Mouse (Mus musculus) megakaryocyte, adult 5-6 weeks (primary cell): ENCODE measurements around the gene Prr15l. TPM values are rescaled to one million over a fixed set of nuclear protein-coding genes. Genes with fewer than 3 reads are reported as not detected.

ENCODE experiments used
- ATAC-seq: 2 replicates; pipeline ENCODE4 v1.8.0; 2016; ENCODE audit warnings: mild to moderate bottlenecking, inconsistent platforms; ENCODE audit not compliant: poor library complexity, severe bottlenecking
- total RNA-seq, 2 experiments: library from RNA; stranded (forward) in 1 of 2; stranded (reverse) in 1 of 2; fragments of 153-499, 151-499 nt in 1 of 2; fragments of 221-1000, 200-1000 nt in 1 of 2; gene quantifications; 2 replicates each; pipeline versions ENCODE4 v1.2.3 to v1.2.4; 2015 to 2017

Gene Prr15l
- total RNA-seq, 2 experiments from 2014 or later = 0.29 TPM; not detected in 1

GRCm38 (mm10) chr11:96975511-96976378 lies 47.8 kb downstream of the Prr15l start:
- no peak for ATAC-seq

- ATAC-seq = no peak
These were observed 48.4 kb downstream of the Prr15l start for GRCm38 (mm10) chr11:96976379-96976687.

- ATAC-seq = peak; percentile 34
These were observed 49.1 kb downstream of the Prr15l start for GRCm38 (mm10) chr11:96976911-96977591.

DNA sequence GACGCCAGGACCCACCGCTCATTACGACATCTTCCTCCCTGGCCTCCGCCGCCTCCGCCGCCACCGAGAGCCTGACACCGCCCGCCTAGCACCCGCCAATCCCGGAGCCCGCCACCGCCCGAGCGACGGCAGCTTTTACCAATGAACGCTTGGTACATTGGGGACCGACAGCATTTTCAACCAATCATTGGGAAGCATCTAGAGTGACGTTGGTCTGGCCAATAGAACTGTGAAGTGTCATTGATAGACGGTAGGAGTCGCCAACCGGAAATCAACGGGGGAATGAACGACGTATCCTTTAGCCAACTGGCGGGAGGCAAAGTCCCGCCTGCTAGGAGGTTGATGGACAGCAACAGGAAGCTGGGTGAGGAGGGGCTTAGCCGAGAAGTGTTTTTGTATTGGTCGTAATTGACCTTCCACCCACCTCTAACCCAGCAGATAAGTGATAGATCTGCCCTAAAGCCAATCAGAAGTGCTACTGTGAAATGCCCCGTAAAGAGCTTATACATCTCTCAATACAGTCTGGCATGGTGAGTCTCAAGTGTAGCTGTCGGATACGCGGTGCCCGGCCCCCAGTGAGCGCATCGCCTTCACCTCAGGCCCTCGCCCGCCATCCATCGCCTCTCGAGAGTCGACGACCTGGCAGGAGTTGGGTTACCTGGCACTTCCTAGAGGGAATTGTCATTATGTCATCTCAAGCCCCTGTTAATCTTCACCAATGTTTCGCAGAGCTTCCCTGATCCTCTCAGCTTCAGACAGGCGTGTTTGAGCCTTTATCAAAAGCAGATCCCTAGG lies 49.9 kb downstream of the Prr15l start:
- ATAC-seq = peak; percentile 83

- no peak for ATAC-seq
These were observed 50.7 kb downstream of the Prr15l start for GRCm38 (mm10) chr11:96978401-96979246.

- no peak for ATAC-seq
These were observed 51.4 kb downstream of the Prr15l start for GRCm38 (mm10) chr11:96979329-96979728.

- ATAC-seq = no peak
These were observed 52.1 kb downstream of the Prr15l start for GRCm38 (mm10) chr11:96980021-96980420.

GRCm38 (mm10) chr11:96981461-96981860 lies 53.6 kb downstream of the Prr15l start:
- no peak for ATAC-seq

DNA sequence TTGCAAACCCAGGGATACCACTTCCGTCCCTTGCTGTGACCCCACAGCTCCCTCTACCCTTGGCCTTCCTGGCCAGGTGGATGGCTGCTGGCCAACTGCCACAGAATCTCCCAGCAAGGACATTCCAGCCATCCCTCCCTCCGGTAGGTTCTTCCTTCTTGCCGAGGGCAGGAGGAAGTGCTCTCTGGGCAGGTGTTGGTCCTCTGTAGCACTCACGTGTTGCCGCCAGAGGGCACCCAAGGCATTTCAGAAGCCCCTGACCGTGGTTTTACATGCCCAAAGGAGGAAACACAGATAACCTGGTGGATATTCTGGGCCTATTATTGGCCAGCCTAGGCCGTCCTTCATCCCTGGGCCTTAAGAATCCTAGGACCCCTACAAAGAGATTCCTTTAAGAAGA lies 54.5 kb downstream of the Prr15l start:
- peak; percentile 55 for ATAC-seq

- ATAC-seq = no peak
These were observed 55.0 kb downstream of the Prr15l start, which contains the start of gene Sp2 for GRCm38 (mm10) chr11:96982859-96983258. Gene Sp2, minus strand, starts transcription at chr11:96982959.

GRCm38 (mm10) chr11:96984903-96985302 lies 57.0 kb downstream of the Prr15l start:
- no peak for ATAC-seq

GRCm38 (mm10) chr11:96986463-96986862 lies 58.6 kb downstream of the Prr15l start:
- ATAC-seq = no peak

Other genes with a start within 250 kb of the Prr15l start
- gene Snx11, start 150.5 kb upstream of the Prr15l start, total RNA-seq (2015) = 8.3 and 10.3 TPM in 2 replicates
- 25.5 and 27.4 TPM in 2 replicates for gene Snx11, start 150.5 kb upstream of the Prr15l start, total RNA-seq (2017)
- 37.7 and 39.2 TPM in 2 replicates for gene Cbx1, start 139.0 kb upstream of the Prr15l start, total RNA-seq (2015)
- gene Cbx1, start 139.0 kb upstream of the Prr15l start, total RNA-seq (2017) = 60.2 and 60.5 TPM in 2 replicates
- gene Nfe2l1, start 98.1 kb upstream of the Prr15l start, total RNA-seq (2015) = 30.0 and 32.6 TPM in 2 replicates
- 30.2 and 31.1 TPM in 2 replicates for gene Nfe2l1, start 98.1 kb upstream of the Prr15l start, total RNA-seq (2017)
- 2.0 and 4.2 TPM in 2 replicates for gene Copz2, start 78.2 kb upstream of the Prr15l start, total RNA-seq (2015)
- gene Copz2, start 78.2 kb upstream of the Prr15l start, total RNA-seq (2017) = 0.28 and 0.92 TPM in 2 replicates
- gene Cdk5rap3, start 11.6 kb upstream of the Prr15l start, total RNA-seq (2015) = 17.5 and 21.1 TPM in 2 replicates
- 23.9 and 37.3 TPM in 2 replicates for gene Cdk5rap3, start 11.6 kb upstream of the Prr15l start, total RNA-seq (2017)
- gene Pnpo, start 15.9 kb downstream of the Prr15l start, total RNA-seq (2015) = 16.8 and 19.9 TPM in 2 replicates
- 29.1 and 32.8 TPM in 2 replicates for gene Pnpo, start 15.9 kb downstream of the Prr15l start, total RNA-seq (2017)
- gene Sp2, start 54.9 kb downstream of the Prr15l start, total RNA-seq (2015) = 45.7 and 46.6 TPM in 2 replicates
- 5.3 and 8.3 TPM in 2 replicates for gene Sp2, start 54.9 kb downstream of the Prr15l start, total RNA-seq (2017)
- 0.13 TPM in 1 of 2 replicates, not detected in the other for gene Sp6, start 85.3 kb downstream of the Prr15l start, total RNA-seq (2015)
- not detected in 2 replicates for gene Sp6, start 85.3 kb downstream of the Prr15l start, total RNA-seq (2017)
- gene Scrn2, start 101.8 kb downstream of the Prr15l start, total RNA-seq (2015) = 0.48 and 1.4 TPM in 2 replicates
- 5.1 and 5.4 TPM in 2 replicates for gene Scrn2, start 101.8 kb downstream of the Prr15l start, total RNA-seq (2017)
- gene Lrrc46, start 113.3 kb downstream of the Prr15l start, total RNA-seq (2015) = 0.55 and 0.80 TPM in 2 replicates
- not detected in 2 replicates for gene Lrrc46, start 113.3 kb downstream of the Prr15l start, total RNA-seq (2017)
- gene Mrpl10, start 113.5 kb downstream of the Prr15l start, total RNA-seq (2015) = 28.4 and 28.6 TPM in 2 replicates
- 18.6 and 19.7 TPM in 2 replicates for gene Mrpl10, start 113.5 kb downstream of the Prr15l start, total RNA-seq (2017)
- 5.3 and 6.5 TPM in 2 replicates for gene Osbpl7, start 122.5 kb downstream of the Prr15l start, total RNA-seq (2015)
- 7.1 and 7.5 TPM in 2 replicates for gene Osbpl7, start 122.5 kb downstream of the Prr15l start, total RNA-seq (2017)
- gene Tbx21, start 187.2 kb downstream of the Prr15l start, total RNA-seq (2015) = 0.58 and 1.0 TPM in 2 replicates
- 1.1 and 1.3 TPM in 2 replicates for gene Tbx21, start 187.2 kb downstream of the Prr15l start, total RNA-seq (2017)
- gene Tbkbp1, start 223.4 kb downstream of the Prr15l start, total RNA-seq (2015) = 16.0 and 17.6 TPM in 2 replicates
- gene Tbkbp1, start 223.4 kb downstream of the Prr15l start, total RNA-seq (2017) = 13.6 and 17.2 TPM in 2 replicates